In the genomic region with DNA sequence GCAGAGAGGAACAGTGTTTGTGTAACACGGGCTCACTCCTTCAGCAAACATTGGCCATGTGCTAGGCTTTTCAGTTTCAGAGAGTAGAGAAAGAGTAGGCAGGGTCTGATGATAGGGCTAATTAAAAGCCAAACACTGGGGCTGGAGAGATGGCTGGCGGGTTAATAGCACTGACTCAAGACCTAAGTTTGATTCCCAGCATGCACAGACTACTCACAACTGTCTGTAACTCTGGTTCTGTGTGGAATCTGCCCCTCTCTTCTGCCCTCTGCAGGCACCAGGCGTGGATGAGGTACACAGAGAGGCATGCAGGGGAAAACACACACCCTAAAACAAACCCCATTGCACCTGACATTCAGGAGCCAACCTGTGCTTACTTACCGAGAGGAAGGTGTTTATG, we compare ENCODE assay signal across 13 mouse cellular contexts. TPM values are rescaled to one million over a fixed set of nuclear protein-coding genes. Genes with fewer than 3 reads are reported as not detected.
DNase-seq lines count a peak whose midpoint lies in the region; ATAC-seq and TF ChIP-seq lines count a peak whose summit lies in the region.
"Had no signal": no experiment of that assay in that cellular context is flagged by ENCODE, and none has a peak within 500 bp of the region (broad histone marks: within the 10 kb centered on the region; RNA-seq: fewer than 3 reads in every experiment).

No protein-coding gene starts in this region.

- no peaks in the 10 kb centered on the region for H3K9me3 ChIP-seq in intestine, postnatal 0 days (ENCODE audit: control insufficient read depth)
- H3K9me3 ChIP-seq: embryonic facial prominence, embryonic 13.5 days; midbrain, embryonic 15.5 days had no signal

- peaks cover 2% of the 10 kb centered on the region; the same call in 1 of the 2 replicates for H3K4me1 ChIP-seq in kidney, adult 2 months (ENCODE audit: control insufficient read depth, insufficient read depth, low read length)
- H3K4me1 ChIP-seq in intestine, postnatal 0 days (replicated peaks; ENCODE audit: control insufficient read depth, insufficient read depth, low read length): 0 out of 2 replicates have a peak, but pooled peaks cover 2% of the 10 kb centered on the region

- 78% methylated on average over 4 of the region's 4 CpGs for WGBS in kidney, adult 2 months
- 52% methylated on average over 4 of the region's 4 CpGs for WGBS in intestine, postnatal 0 days

- no peak overlapping the region for H3K27ac ChIP-seq in kidney, adult 2 months (ENCODE audit: insufficient read depth, low read depth, low read length)
- H3K27ac ChIP-seq in intestine, postnatal 0 days (ENCODE audit: low read depth, low read length): no peak overlapping the region
- H3K27ac ChIP-seq: embryonic facial prominence, embryonic 13.5 days; midbrain, embryonic 15.5 days had no signal

- ATAC-seq in intestine, postnatal 0 days: peak; percentile 43; the same call in 1 of the 2 replicates
- ATAC-seq in cerebellum, adult (ENCODE audit: insufficient number of reproducible peaks, low FRiP score, low TSS enrichment): no peak
- ATAC-seq: CD4-positive, CD25-positive, alpha-beta regulatory T cell, adult 4 months; midbrain, embryonic 15.5 days had no signal

- H3K36me3 ChIP-seq in kidney, adult 2 months (ENCODE audit: control insufficient read depth, insufficient read depth, low read length): no peaks in the 10 kb centered on the region
- no peaks in the 10 kb centered on the region for H3K36me3 ChIP-seq in intestine, postnatal 0 days (ENCODE audit: control insufficient read depth, insufficient read depth)
- H3K36me3 ChIP-seq: embryonic facial prominence, embryonic 13.5 days; midbrain, embryonic 15.5 days had no signal

- H3K4me2 ChIP-seq in intestine, postnatal 0 days (replicated peaks; ENCODE audit: low read depth): no peak overlapping the region
- H3K4me2 ChIP-seq: embryonic facial prominence, embryonic 13.5 days; midbrain, embryonic 15.5 days had no signal

- no peaks in the 10 kb centered on the region for H3K27me3 ChIP-seq in kidney, adult 2 months (replicated peaks; ENCODE audit: control insufficient read depth, insufficient read depth, low read length)
- no peaks in the 10 kb centered on the region for H3K27me3 ChIP-seq in intestine, postnatal 0 days (replicated peaks; ENCODE audit: control insufficient read depth, insufficient read depth, low read length)
- H3K27me3 ChIP-seq: embryonic facial prominence, embryonic 13.5 days; midbrain, embryonic 15.5 days had no signal

- no peak overlapping the region for H3K9ac ChIP-seq in intestine, postnatal 0 days (ENCODE audit: low read depth, low read length)
- H3K9ac ChIP-seq: embryonic facial prominence, embryonic 13.5 days; midbrain, embryonic 15.5 days had no signal

- TF ChIP-seq POLR2A in kidney, adult 2 months (IDR thresholded peaks at IDR 0.05; ENCODE audit: low read depth, low read length): no peak

- peak; percentile 38; the same call in 1 of the 2 replicates for TF ChIP-seq CTCF in kidney, adult 2 months (conservative IDR thresholded peaks at IDR 0.05; ENCODE audit: insufficient read depth, insufficient read length, low read depth, low read length)
- peak; percentile 60 for TF ChIP-seq CTCF in intestine, postnatal 0 days (IDR thresholded peaks at IDR 0.05; ENCODE audit: low read depth)

- no peak overlapping the region for H3K4me3 ChIP-seq in kidney, adult 2 months (ENCODE audit: insufficient read depth, low read depth, low read length)
- no peak overlapping the region for H3K4me3 ChIP-seq in intestine, postnatal 0 days (ENCODE audit: low read depth, low read length)
- H3K4me3 ChIP-seq: embryonic facial prominence, embryonic 13.5 days; midbrain, embryonic 15.5 days had no signal

- peak; percentile 19 for DNase-seq in kidney, adult 2 months
- no peak for DNase-seq in kidney, adult 9 months
- DNase-seq in thymus, postnatal 4 days: peak; percentile 46
- DNase-seq in thymus, postnatal 10 days (ENCODE audit: low spot score in 2 of 2): no peak
- DNase-seq in layer of hippocampus, postnatal 25 days (ENCODE audit: extremely low spot score in 1 of 2, low spot score in 1 of 2): no peak
- no peak for DNase-seq in kidney, postnatal 10 days
- DNase-seq: cerebellum, postnatal 14 days; right cerebral cortex, adult 18-20 months had no signal

RNA-seq across cellular contexts. Expression of gene Mboat2, which starts 14.7 kb away (rescaled TPM):
- 5.2 and 6.2 TPM in 2 replicates for polyA plus RNA-seq in kidney, adult 2 months (2012; rRNA removed)
- 8.1 and 8.2 TPM in 2 replicates for polyA plus RNA-seq in intestine, postnatal 0 days (2015; fragmentation: Nextera tagmentation; extraction: Ambion mirVana)
- 10 to 100 TPM; 70.2 to 79.6 TPM for total RNA-seq in layer of hippocampus, postnatal 25 days (2021)

Comparison
In these comparisons a context has a peak if more than half of its experiments do, and no peak if none do; other contexts are left out.
1. DNase-seq: peak in kidney, adult 2 months (single experiment) and thymus, postnatal 4 days (single experiment); none in kidney, adult 9 months (single experiment), thymus, postnatal 10 days (0 of 2), layer of hippocampus, postnatal 25 days (0 of 2) and kidney, postnatal 10 days (single experiment).